Comparison of ENCODE assay signal across 8 mouse cellular contexts in the genomic region with DNA sequence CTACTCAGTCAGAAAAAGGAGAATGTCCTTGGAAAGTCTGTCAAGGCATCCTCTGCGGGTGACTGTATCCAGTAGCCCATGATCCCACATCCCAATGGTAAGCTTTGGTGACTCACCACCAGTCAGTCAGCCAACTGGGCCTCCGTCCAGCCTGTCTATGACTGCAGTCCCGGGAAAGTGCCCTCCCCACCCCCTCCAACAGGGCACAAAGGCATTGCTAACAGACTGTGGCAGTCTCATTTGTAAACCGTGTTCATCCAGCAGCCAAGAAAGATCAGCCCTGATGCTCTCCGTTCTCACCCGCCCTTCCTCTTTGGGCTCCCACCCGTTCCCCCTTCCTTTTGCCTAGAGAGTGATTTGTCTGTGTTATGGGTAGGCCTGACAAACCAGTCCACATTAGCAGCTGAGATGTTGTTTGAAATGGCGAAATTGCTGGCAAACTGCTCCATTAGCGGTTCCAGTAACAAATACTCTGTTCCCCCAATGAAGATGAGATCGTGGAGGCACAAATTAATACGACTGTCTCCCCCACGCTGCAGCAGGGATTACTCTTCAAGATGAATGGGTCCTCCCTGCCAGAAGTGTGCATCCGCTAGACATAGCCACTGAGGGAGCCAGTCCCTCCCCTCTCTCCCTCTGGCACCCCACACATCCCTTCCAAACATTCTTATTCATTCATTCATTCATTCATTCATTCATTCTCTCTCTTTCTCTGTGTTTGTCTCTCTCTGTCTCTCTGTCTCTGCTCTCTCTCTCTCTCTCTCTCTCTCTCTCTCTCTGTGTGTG.
DNase-seq lines count a peak whose midpoint lies in the region; ATAC-seq and TF ChIP-seq lines count a peak whose summit lies in the region.

No protein-coding gene starts in this region.

- no peaks in the 10 kb centered on the region for H3K9me3 ChIP-seq in hindbrain, embryonic 15.5 days
- H3K9me3 ChIP-seq in liver, embryonic 12.5 days (replicated peaks), result no peaks in the 10 kb centered on the region

- H3K27me3 ChIP-seq in hindbrain, embryonic 15.5 days, result no peaks in the 10 kb centered on the region
- H3K27me3 ChIP-seq in liver, embryonic 12.5 days (replicated peaks), result no peaks in the 10 kb centered on the region

- H3K36me3 ChIP-seq in hindbrain, embryonic 15.5 days, result no peaks in the 10 kb centered on the region
- H3K36me3 ChIP-seq in liver, embryonic 12.5 days, result no peaks in the 10 kb centered on the region

- H3K4me3 ChIP-seq in gastrocnemius, adult 2 months, result no peak overlapping the region
- no peak overlapping the region for H3K4me3 ChIP-seq in hindbrain, embryonic 15.5 days
- H3K4me3 ChIP-seq in liver, embryonic 12.5 days, result no peak overlapping the region

- no peak overlapping the region for H3K27ac ChIP-seq in gastrocnemius, adult 2 months
- peak overlapping the region; percentile 62 for H3K27ac ChIP-seq in hindbrain, embryonic 15.5 days (replicated peaks)
- H3K27ac ChIP-seq in liver, embryonic 12.5 days, result no peak overlapping the region

- no peak overlapping the region for H3K9ac ChIP-seq in hindbrain, embryonic 15.5 days
- H3K9ac ChIP-seq in liver, embryonic 12.5 days, result no peak overlapping the region

- intact Hi-C loops in gastrocnemius, adult 2 months (cut with DNase I), result no loop called here
- intact Hi-C loops in left cerebral cortex, postnatal 10 days (cut with DNase I), result no loop called here

- 29% methylated on average over 13 of the region's 13 CpGs for WGBS in hindbrain, embryonic 15.5 days
- 60% methylated on average over 13 of the region's 13 CpGs for WGBS in liver, embryonic 12.5 days (ENCODE audit: insufficient replicate concordance)

- peak; percentile 99 for DNase-seq in Muller cell, postnatal 12 days (ENCODE audit: inconsistent ontology term)
- peak; percentile 96 for DNase-seq in brain, adult 2 months (ENCODE audit: low read depth, low spot score)
- DNase-seq in gastrocnemius, adult 2 months, result peak; percentile 76
- DNase-seq in left cerebral cortex, postnatal 10 days (ENCODE audit: extremely low spot score in 1 of 2, low spot score in 2 of 2), result peak; percentile 70 to 79
- peak; percentile 41 for DNase-seq in ovary, postnatal 14 days (ENCODE audit: low spot score)
- DNase-seq in retina, postnatal 1 day, result no peak

- peaks cover 16% of the 10 kb centered on the region for H3K4me1 ChIP-seq in hindbrain, embryonic 15.5 days (replicated peaks)
- no peaks in the 10 kb centered on the region for H3K4me1 ChIP-seq in liver, embryonic 12.5 days

- no peak for TF ChIP-seq CTCF in gastrocnemius, adult 2 months (IDR thresholded peaks at IDR 0.05)

- H3K4me2 ChIP-seq in hindbrain, embryonic 15.5 days, result no peak overlapping the region
- H3K4me2 ChIP-seq in liver, embryonic 12.5 days, result no peak overlapping the region

- peak; percentile 91 for ATAC-seq in hindbrain, embryonic 15.5 days (ENCODE audit: low FRiP score, low read depth)
- no peak for ATAC-seq in liver, embryonic 12.5 days
